Mouse (Mus musculus) heart, postnatal 0 days (tissue): Measurements from ENCODE around the gene Slc16a11. TPM values are rescaled to one million over a fixed set of nuclear protein-coding genes. Genes with fewer than 3 reads are reported as not detected.

Source experiments
- ATAC-seq: fragments of 200-750 bp; cut with Nextera tagmentation; 2 replicates; pipeline ENCODE4 v1.8.0; 2017; ENCODE audit warnings: low read depth, moderate number of reproducible peaks, moderate library complexity; ENCODE audit not compliant: insufficient read depth
- DNase-seq: peaks from one replicate; pipeline ENCODE4 v3.0.0-alpha.2; 2016; ENCODE audit warnings: low spot score
- H3K27ac ChIP-seq: fragments of 300-500 bp; sonication (generic); 2 replicates; pipeline ENCODE4 v1.5.1; 2014; ENCODE audit warnings: low read depth, mild to moderate bottlenecking
- H3K27me3 ChIP-seq: fragments of 300-500 bp; sonication (generic); 2 replicates; pipeline ENCODE4 v1.6.1; 2014; ENCODE audit warnings: low read length, mixed read lengths; ENCODE audit not compliant: control insufficient read depth, insufficient read depth
- H3K36me3 ChIP-seq: fragments of 300-500 bp; sonication (generic); replicated peaks from 2 replicates; pipeline ENCODE4 v1.6.1; 2014; ENCODE audit warnings: low read length, mixed read lengths; ENCODE audit not compliant: control insufficient read depth, insufficient read depth
- H3K4me1 ChIP-seq: fragments of 300-500 bp; sonication (generic); 2 replicates; pipeline ENCODE4 v1.6.1; 2014; ENCODE audit warnings: antibody characterized with exemption; ENCODE audit not compliant: control insufficient read depth, insufficient read depth
- H3K4me2 ChIP-seq: fragments of 300-500 bp; sonication (generic); 2 replicates; pipeline ENCODE4 v1.6.1; 2014; ENCODE audit warnings: low read depth, mild to moderate bottlenecking, low read length, moderate library complexity
- H3K4me3 ChIP-seq: fragments of 300-500 bp; sonication (generic); 2 replicates; pipeline ENCODE4 v1.5.1; 2014; ENCODE audit warnings: low read depth, low read length
- H3K9ac ChIP-seq: fragments of 300-500 bp; sonication (generic); replicated peaks from 2 replicates; pipeline ENCODE4 v1.6.1; 2014; ENCODE audit warnings: low read depth, low read length, mixed read lengths
- H3K9me3 ChIP-seq: fragments of 300-500 bp; sonication (generic); replicated peaks from 2 replicates; pipeline ENCODE4 v1.6.1; 2016; ENCODE audit warnings: low read length; ENCODE audit not compliant: control insufficient read depth
- CTCF ChIP-seq: IDR thresholded peaks from 2 replicates; pipeline ENCODE4 v1.5.1; 2016; ENCODE audit warnings: antibody characterized with exemption, control low read depth, low read depth
- EP300 ChIP-seq: IDR thresholded peaks from 2 replicates; pipeline ENCODE4 v1.6.1; 2016; ENCODE audit warnings: antibody characterized with exemption, low read depth
- WGBS: fragments of 180-500 bp; shearing (Covaris S2); extraction: QIAGEN DNeasy Blood & Tissue Kit; methylation state at CpG from one replicate; pipeline ENCODE4 v1.1.7; 2014; 5-methylcytosine and 5-hydroxymethylcytosine counted together
- polyA plus RNA-seq: library from polyadenylated mRNA; unstranded; fragments of >200 nt; fragmentation: Nextera tagmentation; extraction: Ambion mirVana; gene quantifications from 2 replicates; pipeline ENCODE4 v1.2.1, GENCODE M21; 2015
- total RNA-seq: library from RNA; depleted of rRNA; stranded (reverse); fragments of >200 nt; gene quantifications from 2 replicates; pipeline ENCODE4 v1.2.3, GENCODE M21; 2014; ENCODE audit warnings: low replicate concordance

Gene Slc16a11
- total and polyA plus RNA-seq, 2 experiments from 2014 or later, result 0.25 TPM; not detected in 1

- TF ChIP-seq CTCF (no peak), EP300 (no peak)
- Histone ChIP-seq H3K4me1 (peaks cover 13% of the 10 kb centered on the region; the same call in 1 of the 2 replicates), H3K9me3 (no peaks in the 10 kb centered on the region), H3K36me3 (no peaks in the 10 kb centered on the region), H3K27me3 (peaks cover 52% of the 10 kb centered on the region), H3K9ac (no peak overlapping the region), H3K27ac (no peak overlapping the region), H3K4me2 (no peak overlapping the region), H3K4me3 (no peak overlapping the region)
- no peak for ATAC-seq
- DNase-seq, result no peak
- 57% methylated on average over 3 of the region's 3 CpGs for WGBS
Observed at GRCm38 (mm10) chr11:70216103-70216502, 3.6 kb downstream of the Slc16a11 start.

DNA sequence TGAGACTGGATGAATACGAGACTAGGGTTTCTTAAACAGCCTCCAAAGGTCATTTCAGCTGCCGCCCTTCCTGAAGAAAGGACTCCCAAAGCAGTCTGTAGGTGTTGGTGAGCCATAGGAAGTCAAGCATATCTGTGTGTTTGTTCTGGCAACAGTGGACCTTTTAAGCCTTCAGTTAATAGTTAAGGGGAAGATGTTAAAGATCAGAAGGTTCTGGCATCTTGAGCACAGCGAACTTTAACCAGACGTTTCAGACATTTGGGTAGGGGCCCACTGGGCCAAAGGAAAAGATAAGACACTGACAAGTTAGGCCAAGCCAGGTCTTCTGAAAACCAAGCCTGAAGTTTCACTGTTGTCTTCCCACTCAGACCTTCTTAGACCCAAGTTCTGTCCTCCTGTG lies 5.5 kb downstream of the Slc16a11 start:
- no peaks in the 10 kb centered on the region for H3K36me3 ChIP-seq
- no peak overlapping the region for H3K4me3 ChIP-seq
- no peak overlapping the region for H3K4me2 ChIP-seq
- TF ChIP-seq CTCF (no peak), EP300 (no peak)
- DNase-seq (no peak), ATAC-seq (no peak)
- peaks cover 40% of the 10 kb centered on the region for H3K27me3 ChIP-seq
- no peak overlapping the region for H3K27ac ChIP-seq
- 67% methylated on average over 4 of the region's 4 CpGs for WGBS
- no peak overlapping the region for H3K9ac ChIP-seq
- no peaks in the 10 kb centered on the region for H3K9me3 ChIP-seq
- peaks cover 20% of the 10 kb centered on the region; the same call in 1 of the 2 replicates for H3K4me1 ChIP-seq

GRCm38 (mm10) chr11:70218741-70219470 lies 6.4 kb downstream of the Slc16a11 start:
- Histone ChIP-seq H3K27me3 (peaks cover 31% of the 10 kb centered on the region), H3K36me3 (no peaks in the 10 kb centered on the region; the same call in 1 of the 2 replicates), H3K27ac (no peak overlapping the region), H3K9me3 (no peaks in the 10 kb centered on the region), H3K4me1 (peaks cover 16% of the 10 kb centered on the region; the same call in 1 of the 2 replicates), H3K9ac (no peak overlapping the region), H3K4me2 (0 out of 2 replicates have a peak overlapping the region, but pooled peaks have one; percentile 7), H3K4me3 (no peak overlapping the region)
- ATAC-seq (no peak), DNase-seq (no peak)
- TF ChIP-seq EP300 (no peak), CTCF (no peak)
- 92% methylated on average over 15 of the region's 15 CpGs for WGBS

GRCm38 (mm10) chr11:70219873-70220272 lies 7.3 kb downstream of the Slc16a11 start:
- WGBS, result 75% methylated on average over 7 of the region's 7 CpGs
- peak overlapping the region; percentile 93 for H3K4me2 ChIP-seq
- H3K4me1 ChIP-seq, result peaks cover 13% of the 10 kb centered on the region; the same call in 1 of the 2 replicates
- no peaks in the 10 kb centered on the region; the same call in 1 of the 2 replicates for H3K36me3 ChIP-seq
- H3K27me3 ChIP-seq, result peaks cover 21% of the 10 kb centered on the region
- H3K27ac ChIP-seq, result peak overlapping the region; percentile 35
- TF ChIP-seq EP300 (no peak), CTCF (no peak)
- no peaks in the 10 kb centered on the region for H3K9me3 ChIP-seq
- H3K4me3 ChIP-seq, result peak overlapping the region; percentile 48
- no peak for ATAC-seq
- peak overlapping the region; percentile 59 for H3K9ac ChIP-seq
- DNase-seq, result no peak

GRCm38 (mm10) chr11:70220323-70220722 lies 7.8 kb downstream of the Slc16a11 start:
- Histone ChIP-seq H3K4me3 (peak overlapping the region; percentile 48), H3K9me3 (no peaks in the 10 kb centered on the region), H3K4me2 (peak overlapping the region; percentile 93), H3K27me3 (peaks cover 17% of the 10 kb centered on the region), H3K9ac (peak overlapping the region; percentile 59), H3K27ac (peak overlapping the region; percentile 35), H3K36me3 (no peaks in the 10 kb centered on the region; the same call in 1 of the 2 replicates), H3K4me1 (peaks cover 13% of the 10 kb centered on the region; the same call in 1 of the 2 replicates)
- 2% methylated on average over 24 of the region's 24 CpGs for WGBS
- TF ChIP-seq EP300 (no peak), CTCF (no peak)
- no peak for ATAC-seq
- no peak for DNase-seq
